Mouse (Mus musculus) kidney, embryonic 16.5 days (tissue): ENCODE measurements around the gene Edaradd. TPM values are rescaled to one million over a fixed set of nuclear protein-coding genes. Genes with fewer than 3 reads are reported as not detected.
A peak's percentile ranks its signal among the peaks of the same experiment; 100 is the strongest.

Source experiments
- ATAC-seq: fragments of 200-750 bp; cut with Nextera tagmentation; 2 replicates; pipeline ENCODE4 v1.8.0; 2017; ENCODE audit warnings: moderate TSS enrichment; ENCODE audit not compliant: low FRiP score, low TSS enrichment
- H3K27ac ChIP-seq: fragments of 300-500 bp; sonication (generic); 2 replicates; pipeline ENCODE4 v1.5.1; 2014; ENCODE audit warnings: low read length
- H3K27me3 ChIP-seq: fragments of 300-500 bp; sonication (generic); 2 replicates; pipeline ENCODE4 v1.6.1; 2014; ENCODE audit warnings: low read length, control low read depth, mixed read lengths; ENCODE audit not compliant: insufficient read depth
- H3K36me3 ChIP-seq: fragments of 300-500 bp; sonication (generic); 2 replicates; pipeline ENCODE4 v1.6.1; 2014; ENCODE audit warnings: low read length, control low read depth, mixed read lengths; ENCODE audit not compliant: insufficient read depth
- H3K4me1 ChIP-seq: fragments of 300-500 bp; sonication (generic); 2 replicates; pipeline ENCODE4 v1.6.1; 2014; ENCODE audit warnings: low read length, control low read depth, mixed read lengths; ENCODE audit not compliant: insufficient read depth
- H3K4me2 ChIP-seq: fragments of 300-500 bp; sonication (generic); replicated peaks from 2 replicates; pipeline ENCODE4 v1.6.1; 2014; ENCODE audit warnings: low read depth, low read length
- H3K4me3 ChIP-seq: fragments of 300-500 bp; sonication (generic); 2 replicates; pipeline ENCODE4 v1.5.1; 2014; ENCODE audit warnings: mild to moderate bottlenecking, low read length
- H3K9ac ChIP-seq: fragments of 300-500 bp; sonication (generic); replicated peaks from 2 replicates; pipeline ENCODE4 v1.6.1; 2014; ENCODE audit warnings: low read length
- H3K9me3 ChIP-seq: fragments of 300-500 bp; sonication (generic); 2 replicates; pipeline ENCODE4 v1.6.1; 2016; ENCODE audit warnings: low read length, control low read depth
- WGBS: fragments of 180-500 bp; shearing (Covaris S2); extraction: QIAGEN DNeasy Blood & Tissue Kit; methylation state at CpG from one replicate; pipeline ENCODE4 v1.1.7; 2014; 5-methylcytosine and 5-hydroxymethylcytosine counted together
- polyA plus RNA-seq: library from polyadenylated mRNA; unstranded; fragments of >200 nt; fragmentation: Nextera tagmentation; extraction: Ambion mirVana; gene quantifications from 2 replicates; pipeline ENCODE4 v1.2.1, GENCODE M21; 2015

The Edaradd gene
- polyA plus RNA-seq: 2.6 and 2.7 TPM in 2 replicates

DNA sequence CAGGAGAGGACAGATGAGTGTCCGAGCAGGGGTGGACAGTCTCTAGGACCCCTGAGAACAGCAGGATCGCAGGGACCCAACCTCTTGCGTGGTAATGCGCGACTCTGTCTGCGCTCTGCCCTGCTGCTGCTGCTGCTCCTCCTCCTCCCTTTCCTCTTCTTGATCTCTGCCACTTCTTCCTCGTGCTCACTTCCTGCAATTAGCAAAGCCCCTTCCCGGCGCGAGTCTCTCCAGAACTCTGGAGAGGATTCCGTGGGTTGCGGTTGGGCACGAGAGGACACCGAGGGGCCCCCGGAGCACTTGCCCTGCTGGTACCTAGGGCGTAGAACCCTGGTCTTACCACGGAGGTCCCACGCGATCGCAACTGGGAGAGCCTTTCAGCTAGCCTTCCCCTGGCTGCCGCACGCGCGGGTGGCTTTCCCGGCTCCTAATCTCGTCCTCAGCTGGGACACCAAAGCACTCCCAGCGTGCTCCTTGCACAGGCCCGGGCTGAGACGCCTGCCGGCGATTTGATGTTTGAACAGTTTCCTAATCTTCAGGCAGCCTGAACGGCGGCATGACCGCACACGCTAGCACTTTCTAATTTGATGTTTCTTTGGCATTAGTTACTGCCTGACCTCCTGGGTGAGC, at the start of gene Edaradd:
TSS of gene Edaradd (minus strand) at position 484 of the 630 bp plus-strand sequence.
- peak; percentile 92 for ATAC-seq

DNA sequence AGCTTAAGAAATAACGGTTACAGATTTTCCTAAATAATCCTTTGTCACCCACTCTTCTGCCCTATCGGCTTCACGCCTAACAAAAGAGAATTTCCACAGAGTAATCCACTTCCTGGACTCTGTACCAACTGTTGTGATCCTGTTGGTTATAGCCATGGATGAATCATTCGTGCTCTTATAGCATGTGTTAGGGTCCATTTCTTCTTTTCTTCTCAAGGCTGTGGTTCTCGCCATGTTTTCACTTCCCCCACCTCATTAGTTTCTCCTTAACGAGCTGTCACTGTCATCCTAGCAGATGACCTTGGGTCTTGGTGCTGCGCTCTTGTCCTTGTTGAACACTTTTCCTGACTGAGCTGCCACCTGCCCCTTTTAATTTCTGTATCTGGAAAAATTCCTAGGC, 49.5 kb upstream of the Edaradd start:
- Histone ChIP-seq H3K4me3 (no peak overlapping the region), H3K36me3 (no peaks in the 10 kb centered on the region), H3K9ac (no peak overlapping the region), H3K27me3 (no peaks in the 10 kb centered on the region; the same call in 1 of the 2 replicates), H3K9me3 (no peaks in the 10 kb centered on the region), H3K27ac (no peak overlapping the region), H3K4me2 (no peak overlapping the region), H3K4me1 (peaks cover 10% of the 10 kb centered on the region)
- 72% methylated on average over 7 of the region's 7 CpGs for WGBS
- ATAC-seq: no peak

More for the DNA sequence above, at the start of gene Edaradd:
- H3K9me3 ChIP-seq: no peaks in the 10 kb centered on the region
- no peaks in the 10 kb centered on the region for H3K36me3 ChIP-seq
- no peaks in the 10 kb centered on the region for H3K27me3 ChIP-seq
- peak within 1 kb of the TSS; percentile 34; the same call in 1 of the 2 replicates for H3K27ac ChIP-seq
- WGBS: under 1% methylated on average over 35 of the region's 35 CpGs
- H3K4me2 ChIP-seq: peak within 1 kb of the TSS; percentile 99
- peaks cover 6% of the 10 kb centered on the region; the same call in 1 of the 2 replicates for H3K4me1 ChIP-seq
- peak within 1 kb of the TSS; percentile 73 for H3K9ac ChIP-seq
- peak within 1 kb of the TSS; percentile 71 for H3K4me3 ChIP-seq

DNA sequence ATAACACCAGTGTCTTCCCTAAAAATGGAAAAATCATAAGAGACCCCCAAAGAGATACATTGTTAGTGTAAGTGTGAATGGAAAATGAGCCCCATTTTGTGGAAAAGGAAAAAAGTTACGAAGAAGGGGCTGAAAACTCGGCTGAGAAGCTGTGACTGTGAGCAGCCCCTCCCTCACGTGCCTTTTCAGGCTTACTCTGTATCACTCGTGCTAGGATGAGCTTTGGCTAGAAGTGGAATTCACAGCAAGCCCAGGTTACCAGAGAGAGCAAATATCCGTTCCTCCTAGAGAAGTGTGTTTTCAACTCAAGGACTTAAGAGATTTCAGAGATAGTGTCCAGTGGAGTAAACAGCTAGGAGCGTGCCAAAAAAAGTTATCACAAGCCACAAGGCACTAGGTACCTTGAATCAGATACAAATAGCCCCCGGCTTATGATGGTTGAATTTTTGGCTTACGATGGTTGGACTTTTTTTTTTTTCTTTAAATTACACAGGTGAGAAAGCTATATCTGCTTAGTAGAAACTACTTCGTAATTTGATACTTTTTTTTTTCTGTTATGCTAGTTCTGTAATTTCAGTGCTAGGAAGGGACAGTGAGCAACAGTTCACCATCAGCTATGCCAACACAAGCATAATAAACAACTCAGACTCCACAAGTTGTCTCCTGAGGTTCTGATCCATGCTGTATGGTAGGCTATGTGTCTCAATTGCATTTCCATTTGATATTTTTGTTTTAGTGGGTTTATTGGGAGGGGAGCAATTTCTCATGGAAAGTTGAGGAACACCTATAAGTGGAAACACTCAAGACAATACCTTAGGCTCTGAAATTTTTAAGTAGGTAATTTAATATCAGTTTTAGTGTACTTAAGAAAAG, 48.6 kb upstream of the Edaradd start:
- Histone ChIP-seq H3K4me3 (no peak overlapping the region), H3K27ac (no peak overlapping the region), H3K27me3 (no peaks in the 10 kb centered on the region; the same call in 1 of the 2 replicates), H3K9ac (no peak overlapping the region), H3K9me3 (no peaks in the 10 kb centered on the region), H3K4me1 (peaks cover 10% of the 10 kb centered on the region), H3K36me3 (no peaks in the 10 kb centered on the region), H3K4me2 (no peak overlapping the region)
- WGBS: 70% methylated on average over 9 of the region's 9 CpGs
- ATAC-seq: no peak

DNA sequence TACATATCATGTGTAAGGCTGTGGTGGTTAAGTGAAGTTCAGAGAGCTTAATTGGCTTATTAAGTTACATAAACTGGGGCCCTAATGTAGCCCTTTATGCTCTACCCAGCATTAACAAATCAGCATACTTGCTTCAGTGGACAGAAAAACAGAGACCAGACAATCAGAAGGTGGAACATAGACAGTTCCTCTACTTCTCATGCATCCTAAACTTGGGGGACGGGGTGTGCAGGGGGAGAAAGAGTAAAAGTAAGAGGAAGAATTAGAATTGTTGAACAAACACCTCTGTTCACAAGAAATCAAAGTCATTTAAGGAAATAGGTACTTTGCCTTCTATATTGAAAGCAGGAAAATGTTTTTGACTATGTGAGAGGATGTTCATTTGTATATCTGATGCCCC, 47.7 kb upstream of the Edaradd start:
- 78% methylated on average over 1 of the region's 1 CpGs for WGBS
- Histone ChIP-seq H3K4me1 (peaks cover 10% of the 10 kb centered on the region), H3K36me3 (no peaks in the 10 kb centered on the region), H3K4me3 (no peak overlapping the region), H3K4me2 (no peak overlapping the region), H3K27me3 (no peaks in the 10 kb centered on the region; the same call in 1 of the 2 replicates), H3K27ac (no peak overlapping the region), H3K9ac (no peak overlapping the region), H3K9me3 (no peaks in the 10 kb centered on the region)
- ATAC-seq: no peak

DNA sequence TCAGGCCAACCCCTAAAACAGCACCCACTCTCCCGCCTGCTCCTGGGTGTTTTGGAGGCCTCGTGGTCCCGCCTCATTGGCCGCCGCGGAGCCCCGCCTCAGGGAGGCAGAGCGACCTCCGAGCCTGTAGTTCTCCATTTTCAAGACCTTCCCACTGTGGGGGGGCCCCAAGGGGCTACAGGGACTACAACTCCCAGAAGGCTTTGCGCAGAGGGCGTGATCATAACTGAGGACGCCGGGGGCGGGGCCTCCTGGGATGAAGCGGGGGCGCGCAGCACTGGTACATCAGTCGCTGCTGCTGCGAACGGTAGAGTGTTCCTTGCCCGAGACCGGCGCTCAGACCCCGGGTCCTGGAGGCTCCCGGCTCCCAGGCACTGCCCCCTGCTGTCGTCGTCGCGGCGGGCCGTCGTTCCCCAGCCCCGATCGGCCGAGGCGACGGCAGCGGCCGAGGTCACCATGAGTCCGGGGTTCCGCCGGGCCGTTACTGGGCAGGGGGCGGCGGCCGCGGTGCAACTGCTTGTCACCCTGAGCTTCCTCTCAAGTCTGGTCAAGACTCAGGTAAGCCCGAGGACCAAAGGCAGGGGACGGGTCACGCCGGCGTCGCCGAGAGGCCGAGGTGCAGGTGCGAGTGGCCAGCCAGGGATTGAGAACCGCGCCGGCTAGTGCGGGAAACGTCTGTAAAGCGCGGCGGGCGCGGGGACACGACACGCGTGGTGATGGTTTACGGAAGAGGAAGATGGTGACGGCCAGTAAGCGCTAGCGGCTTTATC, 45.6 kb upstream of the Edaradd start, which contains the start of gene Ero1lb:
TSS of gene Ero1lb (plus strand) at position 254 of the 770 bp plus-strand sequence.
- H3K9ac ChIP-seq: peak within 1 kb of the TSS; percentile 75

DNA sequence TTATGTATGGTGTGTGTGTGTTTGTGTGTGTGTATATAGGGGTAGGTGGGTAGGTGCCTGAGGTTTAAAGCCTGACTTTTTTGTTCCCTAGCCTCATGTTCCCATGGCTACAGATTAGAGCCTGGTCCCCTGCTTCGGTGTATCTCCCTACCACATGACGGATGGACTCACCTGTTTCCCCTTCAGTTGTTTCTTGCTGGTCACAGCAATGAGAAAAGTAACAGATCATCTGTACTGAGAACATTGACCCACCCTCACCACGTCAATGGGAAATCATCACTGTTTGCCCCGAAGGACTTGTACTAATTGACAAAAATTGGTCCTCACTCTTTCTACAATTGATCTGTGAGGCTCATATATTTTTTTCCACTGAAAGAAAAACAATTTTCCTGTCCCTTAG, 42.0 kb upstream of the Edaradd start:
- Histone ChIP-seq H3K4me3 (no peak overlapping the region), H3K9me3 (no peaks in the 10 kb centered on the region), H3K27ac (no peak overlapping the region), H3K4me2 (no peak overlapping the region), H3K4me1 (peaks cover 10% of the 10 kb centered on the region), H3K27me3 (no peaks in the 10 kb centered on the region; the same call in 1 of the 2 replicates), H3K36me3 (no peaks in the 10 kb centered on the region), H3K9ac (no peak overlapping the region)
- WGBS: 86% methylated on average over 4 of the region's 4 CpGs
- ATAC-seq: no peak

More for the DNA sequence above, 45.6 kb upstream of the Edaradd start, which contains the start of gene Ero1lb:
- Histone ChIP-seq H3K4me1 (peaks cover 10% of the 10 kb centered on the region), H3K27me3 (no peaks in the 10 kb centered on the region; the same call in 1 of the 2 replicates), H3K9me3 (no peaks in the 10 kb centered on the region), H3K36me3 (no peaks in the 10 kb centered on the region), H3K4me3 (peak within 1 kb of the TSS; percentile 64), H3K27ac (no peak within 1 kb of the TSS), H3K4me2 (peak within 1 kb of the TSS; percentile 93)
- WGBS: under 1% methylated on average over 73 of the region's 73 CpGs
- ATAC-seq: peak; percentile 99

DNA sequence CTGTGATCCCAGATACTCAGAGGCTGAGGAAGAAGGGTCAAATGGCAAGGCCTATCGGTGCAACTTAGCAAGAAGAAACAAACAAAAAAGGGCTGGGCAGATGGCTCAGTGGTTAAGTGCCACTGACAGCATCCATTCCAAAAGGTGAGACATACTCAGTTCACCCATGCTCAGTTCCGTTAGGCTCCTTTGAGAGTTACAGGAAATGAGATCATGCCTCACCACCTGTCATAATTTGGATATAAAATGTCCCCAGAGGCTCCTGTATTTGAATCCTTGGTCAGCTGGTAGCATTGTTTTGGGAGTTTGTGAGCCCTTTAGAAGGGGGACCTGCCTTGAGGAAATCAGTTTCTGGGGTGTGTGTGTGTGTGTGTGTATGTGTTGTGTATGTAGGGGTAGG, 41.5 kb upstream of the Edaradd start:
- ATAC-seq: no peak
- peaks cover 9% of the 10 kb centered on the region for H3K4me1 ChIP-seq
- no peaks in the 10 kb centered on the region for H3K9me3 ChIP-seq
- H3K4me2 ChIP-seq: no peak overlapping the region
- no peak overlapping the region for H3K4me3 ChIP-seq
- no peaks in the 10 kb centered on the region for H3K27me3 ChIP-seq
- 60% methylated on average over 2 of the region's 2 CpGs for WGBS
- H3K27ac ChIP-seq: no peak overlapping the region
- H3K9ac ChIP-seq: no peak overlapping the region
- H3K36me3 ChIP-seq: no peaks in the 10 kb centered on the region

DNA sequence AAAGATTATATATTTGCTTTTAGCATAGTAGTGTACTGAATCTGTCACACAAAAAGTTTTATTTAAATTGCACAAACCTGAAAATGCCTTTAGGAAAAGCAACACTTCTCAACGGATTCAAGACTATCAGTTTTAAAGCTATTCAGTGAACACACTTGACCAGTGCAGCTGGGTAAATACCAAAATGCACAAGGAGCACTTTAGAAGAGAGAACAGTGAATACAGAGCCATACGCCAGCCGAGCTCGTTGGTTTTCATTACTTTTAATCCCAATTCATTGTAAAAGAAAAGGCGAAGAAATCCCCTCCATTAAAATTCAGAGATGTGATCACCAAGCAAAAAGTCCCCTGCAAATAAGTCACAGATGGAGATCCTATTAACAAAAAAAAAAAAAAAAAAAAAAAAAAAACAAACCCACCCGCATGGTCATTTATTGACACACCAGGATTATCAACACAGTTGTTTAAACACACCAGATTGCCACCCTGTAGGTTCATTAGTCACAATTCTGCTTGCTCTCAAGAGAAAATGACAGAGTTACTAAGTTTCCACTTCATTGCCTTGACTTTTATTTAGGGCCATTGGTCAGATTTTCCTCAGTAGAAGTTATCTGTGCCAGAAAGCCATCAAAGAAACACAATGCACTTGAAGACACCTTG, 39.4 kb upstream of the Edaradd start:
- no peak overlapping the region for H3K4me2 ChIP-seq
- H3K4me1 ChIP-seq: no peaks in the 10 kb centered on the region
- H3K36me3 ChIP-seq: no peaks in the 10 kb centered on the region
- 73% methylated on average over 6 of the region's 6 CpGs for WGBS
- no peaks in the 10 kb centered on the region for H3K9me3 ChIP-seq
- H3K4me3 ChIP-seq: no peak overlapping the region
- H3K9ac ChIP-seq: no peak overlapping the region
- H3K27me3 ChIP-seq: no peaks in the 10 kb centered on the region
- no peak overlapping the region for H3K27ac ChIP-seq
- ATAC-seq: no peak

DNA sequence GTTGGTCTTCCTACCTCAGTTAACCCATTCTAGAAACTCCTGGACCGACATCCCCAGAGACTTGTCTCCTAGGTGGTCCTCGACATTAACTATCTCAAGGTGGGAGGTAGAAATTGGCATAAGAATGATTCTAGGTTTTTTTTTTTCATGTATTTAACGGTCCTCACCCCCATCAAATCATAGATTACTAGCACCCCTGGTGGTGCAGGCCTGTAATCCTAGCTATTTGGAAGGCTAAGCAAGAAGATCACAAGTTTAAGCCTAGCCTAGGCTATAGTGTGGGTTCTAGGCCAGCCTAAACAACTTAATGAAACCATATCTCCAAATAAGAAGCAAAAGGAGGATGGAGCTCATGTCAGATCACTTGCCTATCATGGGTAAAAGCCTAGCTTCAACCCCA, 38.8 kb upstream of the Edaradd start:
- H3K4me3 ChIP-seq: no peak overlapping the region
- no peak for ATAC-seq
- H3K27me3 ChIP-seq: no peaks in the 10 kb centered on the region
- 61% methylated on average over 3 of the region's 3 CpGs for WGBS
- H3K9me3 ChIP-seq: no peaks in the 10 kb centered on the region
- H3K4me2 ChIP-seq: no peak overlapping the region
- H3K9ac ChIP-seq: no peak overlapping the region
- no peaks in the 10 kb centered on the region for H3K4me1 ChIP-seq
- no peak overlapping the region for H3K27ac ChIP-seq
- no peaks in the 10 kb centered on the region for H3K36me3 ChIP-seq
